Mouse (Mus musculus): ENCODE results near the gene Tnc. TPM values are rescaled to one million over a fixed set of nuclear protein-coding genes. Genes with fewer than 3 reads are reported as not detected.

The Tnc gene
- polyA plus RNA-seq, 1 experiment from 2014 or later, result 12.7 TPM

DNA sequence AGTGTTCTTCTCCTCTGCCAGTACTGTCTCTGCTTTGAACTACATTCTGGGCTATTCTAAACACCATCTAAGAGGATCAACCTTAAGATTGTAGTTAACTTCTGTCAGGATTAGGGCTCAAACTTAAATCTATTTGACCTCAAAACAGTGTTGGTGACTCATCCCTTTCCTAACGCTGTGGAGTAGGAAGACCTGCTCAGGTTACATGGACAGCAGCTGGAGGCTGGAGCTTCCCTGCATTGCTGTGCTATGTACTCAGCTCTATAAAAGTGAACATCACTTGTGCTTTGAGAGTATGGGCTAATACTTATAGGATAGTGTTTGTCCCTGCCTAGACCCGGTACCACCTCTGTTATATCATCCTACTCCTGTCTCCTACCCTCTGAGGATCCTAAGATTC is 117.3 kb downstream of the Tnc start:
- Histone ChIP-seq H3K36me3 (no peaks in the 10 kb centered on the region), H3K4me1 (no peaks in the 10 kb centered on the region), H3K27me3 (replicated peaks) (peaks cover 3% of the 10 kb centered on the region; the same call in 1 of the 2 replicates), H3K27ac (replicated peaks) (no peak overlapping the region), H3K9ac (no peak overlapping the region), H3K4me3 (no peak overlapping the region), H3K4me2 (no peak overlapping the region), H3K9me3 (peaks cover 7% of the 10 kb centered on the region; the same call in 1 of the 2 replicates)
- ATAC-seq (ENCODE audit: extremely low read depth, insufficient number of reproducible peaks, low FRiP score, low TSS enrichment), result no peak
- 47% methylated on average over 2 of the region's 2 CpGs for WGBS

DNA sequence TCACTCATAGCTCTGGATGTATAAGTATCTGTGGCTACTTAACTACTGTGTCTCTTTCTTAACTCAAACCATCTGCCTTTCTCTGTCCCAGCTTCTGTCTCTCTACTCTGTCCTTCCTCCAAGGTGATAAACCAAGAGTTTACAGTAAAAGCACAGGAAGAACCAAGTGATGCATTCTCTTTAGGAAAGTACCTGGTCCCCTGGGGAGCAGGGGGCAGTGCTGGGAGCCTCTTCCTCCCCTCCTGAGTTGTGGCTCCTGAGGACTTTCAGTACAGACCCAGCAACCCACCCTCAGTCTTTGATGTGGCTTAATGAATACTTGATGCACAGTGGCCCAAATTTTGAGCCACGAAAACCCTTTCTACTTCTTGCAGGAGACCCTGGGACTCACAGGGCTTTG is 118.6 kb downstream of the Tnc start:
- Histone ChIP-seq H3K9ac (no peak overlapping the region), H3K27ac (replicated peaks) (no peak overlapping the region), H3K4me2 (no peak overlapping the region), H3K27me3 (replicated peaks) (peaks cover 3% of the 10 kb centered on the region; the same call in 1 of the 2 replicates), H3K36me3 (no peaks in the 10 kb centered on the region), H3K4me3 (no peak overlapping the region), H3K9me3 (peaks cover 7% of the 10 kb centered on the region; the same call in 1 of the 2 replicates), H3K4me1 (no peaks in the 10 kb centered on the region)
- no peak for ATAC-seq (ENCODE audit: extremely low read depth, insufficient number of reproducible peaks, low FRiP score, low TSS enrichment)
- 74% methylated on average over 1 of the region's 1 CpGs for WGBS

DNA sequence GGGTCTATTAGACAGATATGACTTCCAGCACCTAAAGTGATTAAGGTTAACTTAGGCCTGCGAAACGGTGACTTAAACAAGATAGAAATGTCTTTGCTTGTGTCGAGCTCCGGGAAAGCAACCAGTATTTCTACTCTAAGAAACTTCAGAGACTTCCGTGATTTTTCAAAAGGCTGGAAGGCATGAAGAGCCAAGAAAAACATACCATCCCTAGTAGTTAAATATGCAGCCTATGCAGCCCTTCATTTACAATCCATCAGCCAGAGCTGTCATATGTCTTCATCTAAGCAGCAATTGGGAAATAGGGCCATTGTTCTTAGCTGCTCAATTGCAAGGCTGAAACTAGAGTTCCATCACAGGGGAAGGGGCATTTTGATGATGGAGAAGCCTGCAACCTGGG is 129.6 kb downstream of the Tnc start:
- no peak for ATAC-seq (ENCODE audit: extremely low read depth, insufficient number of reproducible peaks, low FRiP score, low TSS enrichment)

DNA sequence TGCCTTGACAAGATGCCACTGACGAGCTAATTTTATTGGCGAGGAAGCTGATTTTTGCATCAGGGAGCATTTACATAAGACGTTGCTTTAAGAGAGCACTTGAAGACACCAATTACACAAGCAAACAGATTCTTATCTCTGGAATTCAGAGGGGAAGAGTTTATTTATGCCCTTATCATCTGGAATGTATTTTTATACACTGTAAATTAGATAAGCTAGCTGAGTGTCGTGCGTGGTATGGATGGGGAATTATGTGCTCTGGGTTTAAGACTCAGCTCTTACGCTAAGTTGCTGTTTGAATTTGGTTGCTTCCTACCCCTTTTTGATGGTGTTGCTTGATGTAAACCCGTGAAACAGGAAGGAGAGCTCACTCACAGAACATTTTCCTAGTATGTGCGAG is 130.1 kb downstream of the Tnc start:
- H3K4me1 ChIP-seq, result peaks cover 15% of the 10 kb centered on the region
- no peak overlapping the region for H3K4me3 ChIP-seq
- no peaks in the 10 kb centered on the region for H3K9me3 ChIP-seq
- no peak overlapping the region for H3K27ac ChIP-seq (replicated peaks)
- H3K36me3 ChIP-seq, result no peaks in the 10 kb centered on the region
- H3K4me2 ChIP-seq, result peak overlapping the region; percentile 21
- no peak for ATAC-seq (ENCODE audit: extremely low read depth, insufficient number of reproducible peaks, low FRiP score, low TSS enrichment)
- H3K27me3 ChIP-seq (replicated peaks), result no peaks in the 10 kb centered on the region
- 39% methylated on average over 8 of the region's 8 CpGs for WGBS
- no peak overlapping the region for H3K9ac ChIP-seq

More for the DNA sequence above, 129.6 kb downstream of the Tnc start:
- 58% methylated on average over 5 of the region's 5 CpGs for WGBS
- H3K9ac ChIP-seq, result no peak overlapping the region
- H3K36me3 ChIP-seq, result no peaks in the 10 kb centered on the region
- no peak overlapping the region for H3K27ac ChIP-seq (replicated peaks)
- no peak overlapping the region for H3K4me3 ChIP-seq
- peak overlapping the region; percentile 21 for H3K4me2 ChIP-seq
- H3K27me3 ChIP-seq (replicated peaks), result no peaks in the 10 kb centered on the region
- no peaks in the 10 kb centered on the region for H3K9me3 ChIP-seq
- peaks cover 15% of the 10 kb centered on the region for H3K4me1 ChIP-seq

DNA sequence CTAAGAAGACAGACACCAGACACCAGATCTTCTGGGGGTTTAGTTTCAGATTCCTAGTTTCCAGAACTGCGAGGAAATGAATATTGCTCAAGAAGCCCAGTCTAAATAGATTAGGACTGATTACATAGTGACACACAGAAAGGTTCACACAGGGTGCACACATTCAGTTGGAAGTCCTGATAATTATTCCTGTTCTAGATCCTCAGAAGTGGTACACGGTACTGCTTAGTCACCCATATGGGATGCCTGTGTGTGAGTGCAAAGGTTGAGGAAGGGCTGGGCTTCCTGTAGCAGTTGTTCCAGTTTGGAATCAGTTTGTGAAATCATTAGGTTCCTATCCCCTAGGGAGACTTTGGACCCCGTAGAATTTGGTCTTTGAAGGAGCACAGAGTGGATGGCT is 130.5 kb downstream of the Tnc start:
- Histone ChIP-seq H3K4me1 (peaks cover 15% of the 10 kb centered on the region), H3K27ac (replicated peaks) (no peak overlapping the region)
- ATAC-seq (ENCODE audit: extremely low read depth, insufficient number of reproducible peaks, low FRiP score, low TSS enrichment), result no peak

More for the DNA sequence above, 130.5 kb downstream of the Tnc start:
- Histone ChIP-seq H3K4me3 (no peak overlapping the region), H3K36me3 (no peaks in the 10 kb centered on the region), H3K9me3 (no peaks in the 10 kb centered on the region), H3K27me3 (replicated peaks) (no peaks in the 10 kb centered on the region), H3K4me2 (no peak overlapping the region), H3K9ac (no peak overlapping the region)
- 55% methylated on average over 3 of the region's 3 CpGs for WGBS

Other genes with a start within 250 kb of the Tnc start
- gene Tnfsf8, start 185.7 kb downstream of the Tnc start, polyA plus RNA-seq (2015; fragmentation: Nextera tagmentation; extraction: Ambion mirVana), result not detected in 2 replicates

All from heart, embryonic 13.5 days (tissue).